Mouse (Mus musculus): ENCODE measurements at regions not wholly inside any gene's neighbourhood (a gene's known extent, or its start where the extent isn't known, plus 50 kb on each side); places are given as distances from the start of the nearest gene placed in this dataset.

DNA sequence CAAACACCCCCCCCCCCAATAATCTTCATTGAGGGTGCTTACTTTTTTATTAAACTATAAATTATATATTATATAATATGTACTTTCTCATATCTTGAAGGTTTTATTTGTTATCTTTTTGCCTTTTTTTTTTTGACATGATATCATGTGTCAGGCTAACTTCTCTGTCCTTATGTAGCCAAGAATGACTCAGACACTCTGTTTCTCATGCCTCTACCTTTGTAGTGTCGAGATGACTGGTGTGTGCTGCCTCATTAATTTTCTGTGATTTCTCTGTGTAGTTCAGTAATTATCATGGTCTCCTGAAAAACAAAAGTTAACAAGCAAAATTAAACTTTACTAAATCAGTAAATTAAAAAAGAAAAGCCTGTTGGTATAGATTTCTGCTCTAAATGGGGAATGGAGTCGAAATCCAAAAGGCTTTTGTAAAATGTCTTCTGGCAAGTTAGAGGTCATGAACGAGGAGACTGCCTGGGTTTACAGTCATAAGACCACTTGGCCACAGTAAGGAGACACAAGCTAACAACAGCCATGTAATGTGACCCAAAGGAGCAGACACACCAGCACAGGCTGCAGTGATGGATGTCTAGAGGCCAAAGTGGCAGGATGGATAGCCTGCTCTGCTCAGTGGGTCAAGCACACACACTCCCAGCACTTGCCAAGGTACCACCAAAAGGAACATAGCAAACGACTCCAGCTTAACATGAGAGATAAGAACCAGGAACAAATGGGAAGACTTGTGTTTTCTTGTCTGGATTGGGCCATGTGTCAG, 53.2 kb upstream of the C1qtnf3 start:
- no peak for ATAC-seq (replicated peaks; ENCODE audit: low FRiP score, low TSS enrichment, poor library complexity, severe bottlenecking)

DNA sequence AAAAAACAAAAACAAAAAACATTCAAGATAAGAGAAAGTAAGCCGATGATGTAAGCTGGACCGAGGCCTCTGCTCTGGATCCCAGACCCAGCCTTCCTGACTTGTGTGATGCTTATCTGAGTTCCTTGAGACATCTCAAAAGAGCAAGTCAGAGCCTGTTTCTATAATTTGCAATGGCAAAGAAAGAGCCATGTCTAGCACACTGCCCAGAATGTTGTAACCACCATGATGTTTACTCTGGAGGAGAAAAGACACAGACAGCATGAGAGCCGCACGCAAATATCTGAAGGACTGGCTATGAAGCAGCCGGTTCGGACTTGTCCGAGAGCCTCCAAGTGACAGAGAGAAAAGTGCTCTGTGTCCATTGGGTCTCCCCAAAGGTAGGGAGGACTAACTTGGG, 52.2 kb upstream of the C1qtnf3 start:
- no peak for ATAC-seq (replicated peaks; ENCODE audit: low FRiP score, low TSS enrichment, poor library complexity, severe bottlenecking)

DNA sequence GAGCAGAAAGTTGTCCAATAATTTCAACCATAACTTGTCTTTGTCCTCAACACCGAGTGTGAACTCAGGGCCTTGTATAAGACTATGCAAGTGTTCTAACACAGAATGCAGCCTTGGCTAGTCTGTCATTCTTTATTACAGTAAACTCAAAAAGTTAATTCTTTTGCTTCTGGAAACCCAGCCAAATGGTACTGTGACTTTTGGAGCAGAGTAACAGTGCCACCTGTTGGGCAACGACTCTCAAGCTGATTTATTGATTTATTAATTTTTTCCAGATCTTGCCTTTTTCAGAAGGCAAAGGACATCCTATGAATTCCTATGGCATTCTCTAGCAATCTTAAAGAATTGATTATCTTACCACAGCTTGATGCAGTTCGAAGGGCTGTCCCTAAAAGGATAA, 51.1 kb upstream of the C1qtnf3 start:
- ATAC-seq (replicated peaks; ENCODE audit: low FRiP score, low TSS enrichment, poor library complexity, severe bottlenecking), result no peak

DNA sequence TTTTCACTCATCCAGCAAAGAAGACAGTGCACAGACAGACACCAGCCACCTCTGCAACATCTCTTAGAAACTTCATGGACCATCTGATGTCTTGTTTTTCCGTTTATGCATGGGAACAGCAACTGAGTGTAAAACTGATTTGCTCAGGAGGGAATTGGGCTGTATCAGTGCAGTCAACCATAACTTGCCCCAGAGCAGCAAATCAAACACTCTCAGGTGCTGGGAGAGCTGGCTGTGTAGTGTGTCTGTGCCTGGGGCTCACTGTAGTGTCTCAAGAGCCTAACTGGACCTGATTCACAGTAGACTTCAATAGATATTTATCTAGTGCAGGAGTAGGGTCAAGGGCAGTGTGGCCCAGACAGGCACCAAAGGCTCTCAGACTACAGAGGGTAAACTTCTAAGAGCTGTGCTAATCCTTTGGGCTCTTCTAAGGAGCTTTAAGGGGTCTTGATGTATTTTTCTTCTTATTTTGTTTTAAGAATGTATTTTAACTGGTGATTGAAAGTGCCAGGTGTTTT, 50.3 kb upstream of the C1qtnf3 start:
- no peak for ATAC-seq (replicated peaks; ENCODE audit: low FRiP score, low TSS enrichment, poor library complexity, severe bottlenecking)
